Mouse (Mus musculus) spleen, postnatal 10 days (tissue): Measurements from ENCODE around the gene Trib3.

Experiments used
- DNase-seq, 2 experiments: peaks; one replicate each; pipeline ENCODE4 v3.0.0; 2021 to 2022; ENCODE audit warnings: low spot score in 2 of 2

The Trib3 gene

GRCm38 (mm10) chr2:152346776-152347465 is 3.1 kb upstream of the Trib3 start:
- no peak for DNase-seq

- no peak for DNase-seq
These were observed 1.6 kb upstream of the Trib3 start for GRCm38 (mm10) chr2:152345393-152345792.

GRCm38 (mm10) chr2:152344909-152345308 is 1.1 kb upstream of the Trib3 start:
- no peak for DNase-seq

GRCm38 (mm10) chr2:152344361-152344760 is 529 bp upstream of the Trib3 start:
- DNase-seq = no peak

GRCm38 (mm10) chr2:152339631-152340179 is 4.1 kb downstream of the Trib3 start:
- DNase-seq = no peak

- no peak for DNase-seq
These were observed 5.5 kb downstream of the Trib3 start for GRCm38 (mm10) chr2:152338319-152338718.

- no peak for DNase-seq
These were observed 6.1 kb downstream of the Trib3 start for GRCm38 (mm10) chr2:152337591-152338212.

- no peak for DNase-seq
These were observed 7.0 kb downstream of the Trib3 start for GRCm38 (mm10) chr2:152336856-152337255.

- DNase-seq = no peak
These were observed 8.5 kb downstream of the Trib3 start for GRCm38 (mm10) chr2:152335289-152335820.

- no peak for DNase-seq
These were observed 10.4 kb downstream of the Trib3 start for GRCm38 (mm10) chr2:152333345-152334006.

- DNase-seq = peak; percentile 88 to 93
These were observed 11.6 kb downstream of the Trib3 start, which contains the start of gene Rbck1 for GRCm38 (mm10) chr2:152332101-152332825. TSS of gene Rbck1 (minus strand) at chr2:152332653.

- DNase-seq = peak; percentile 24 to 54
These were observed 12.9 kb downstream of the Trib3 start for GRCm38 (mm10) chr2:152330858-152331423.

GRCm38 (mm10) chr2:152327980-152328379 is 15.9 kb downstream of the Trib3 start:
- no peak for DNase-seq

- DNase-seq = no peak
These were observed 17.2 kb downstream of the Trib3 start for GRCm38 (mm10) chr2:152326654-152327053.

- DNase-seq = no peak
These were observed 17.7 kb downstream of the Trib3 start for GRCm38 (mm10) chr2:152326157-152326556.

GRCm38 (mm10) chr2:152324842-152325241 is 19.0 kb downstream of the Trib3 start:
- no peak for DNase-seq

- no peak for DNase-seq
These were observed 19.9 kb downstream of the Trib3 start for GRCm38 (mm10) chr2:152323971-152324370.

GRCm38 (mm10) chr2:152322198-152322597 is 21.6 kb downstream of the Trib3 start:
- no peak for DNase-seq

GRCm38 (mm10) chr2:152321558-152321957 is 22.3 kb downstream of the Trib3 start:
- DNase-seq = no peak

GRCm38 (mm10) chr2:152317054-152317453 is 26.8 kb downstream of the Trib3 start:
- no peak for DNase-seq

- no peak for DNase-seq
These were observed 29.9 kb downstream of the Trib3 start for GRCm38 (mm10) chr2:152313926-152314325.
